Mouse (Mus musculus) stomach, embryonic 14.5 days (tissue): ENCODE measurements around the gene Vps16. TPM values are rescaled to one million over a fixed set of nuclear protein-coding genes. Genes with fewer than 3 reads are reported as not detected.

Experiments used
- ATAC-seq: fragments of 200-750 bp; cut with Nextera tagmentation; 2 replicates; pipeline ENCODE4 v1.8.0; 2017; ENCODE audit warnings: low read depth, moderate TSS enrichment; ENCODE audit not compliant: insufficient number of reproducible peaks, insufficient read depth, low FRiP score
- H3K27ac ChIP-seq: fragments of 300-500 bp; sonication (generic); 2 replicates; pipeline ENCODE4 v1.5.1; 2014; ENCODE audit warnings: mild to moderate bottlenecking, low read length, moderate library complexity, mixed read lengths
- H3K27me3 ChIP-seq: fragments of 300-500 bp; sonication (generic); 2 replicates; pipeline ENCODE4 v1.6.1; 2014; ENCODE audit warnings: low read length, control low read depth, mixed read lengths; ENCODE audit not compliant: control insufficient read depth, insufficient read depth
- H3K36me3 ChIP-seq: fragments of 300-500 bp; sonication (generic); 2 replicates; pipeline ENCODE4 v1.6.1; 2014; ENCODE audit warnings: mild to moderate bottlenecking, control low read depth, low read length, moderate library complexity, mixed read lengths; ENCODE audit not compliant: control insufficient read depth, insufficient read depth
- H3K4me1 ChIP-seq: fragments of 300-500 bp; sonication (generic); 2 replicates; pipeline ENCODE4 v1.6.1; 2014; ENCODE audit warnings: low read length, control low read depth, mixed read lengths; ENCODE audit not compliant: control insufficient read depth, insufficient read depth
- H3K4me2 ChIP-seq: fragments of 300-500 bp; sonication (generic); replicated peaks from 2 replicates; pipeline ENCODE4 v1.6.1; 2014; ENCODE audit warnings: low read depth, low read length, control low read depth
- H3K4me3 ChIP-seq: fragments of 300-500 bp; sonication (generic); 2 replicates; pipeline ENCODE4 v1.5.1; 2014; ENCODE audit warnings: low read depth, low read length, control low read depth
- H3K9ac ChIP-seq: fragments of 300-500 bp; sonication (generic); replicated peaks from 2 replicates; pipeline ENCODE4 v1.6.1; 2014; ENCODE audit warnings: low read depth, mild to moderate bottlenecking, control low read depth, low read length, moderate library complexity, mixed read lengths
- H3K9me3 ChIP-seq: fragments of 300-500 bp; sonication (generic); 2 replicates; pipeline ENCODE4 v1.6.1; 2016; ENCODE audit warnings: low read depth, low read length, control low read depth; ENCODE audit not compliant: control insufficient read depth
- WGBS: fragments of 180-500 bp; shearing (Covaris S2); extraction: QIAGEN DNeasy Blood & Tissue Kit; methylation state at CpG from one replicate; pipeline ENCODE4 v1.1.7; 2014; 5-methylcytosine and 5-hydroxymethylcytosine counted together
- polyA plus RNA-seq: library from polyadenylated mRNA; unstranded; fragments of >200 nt; fragmentation: Nextera tagmentation; extraction: Ambion mirVana; gene quantifications from 2 replicates; pipeline ENCODE4 v1.2.1, GENCODE M21; 2014

The Vps16 gene
- polyA plus RNA-seq, result 69.7 and 71.3 TPM in 2 replicates

- WGBS, result under 1% methylated on average over 58 of the region's 58 CpGs
- H3K9me3 ChIP-seq, result no peaks in the 10 kb centered on the region
- H3K9ac ChIP-seq, result peak within 1 kb of the TSS; percentile 67
- H3K36me3 ChIP-seq, result peaks cover 4% of the 10 kb centered on the region
- peak within 1 kb of the TSS; percentile 82 for H3K27ac ChIP-seq
- peak within 1 kb of the TSS; percentile 89 for H3K4me2 ChIP-seq
- ATAC-seq, result peak; percentile 90
- no peaks in the 10 kb centered on the region for H3K27me3 ChIP-seq
- H3K4me1 ChIP-seq, result peaks cover 17% of the 10 kb centered on the region; the same call in 1 of the 2 replicates
- peak within 1 kb of the TSS; percentile 67 for H3K4me3 ChIP-seq
Measured at GRCm38 (mm10) chr2:130424126-130424853, at the start of gene Vps16, which contains the start of gene Pced1a. Gene Vps16 (plus strand): TSS chr2:130424339. Gene Pced1a (minus strand): TSS chr2:130424701.

- no peak overlapping the region for H3K9ac ChIP-seq
- no peak overlapping the region for H3K4me2 ChIP-seq
- ATAC-seq, result no peak
- no peaks in the 10 kb centered on the region for H3K9me3 ChIP-seq
- no peak overlapping the region for H3K27ac ChIP-seq
- H3K4me1 ChIP-seq, result no peaks in the 10 kb centered on the region
- H3K4me3 ChIP-seq, result no peak overlapping the region
- WGBS, result 81% methylated on average over 4 of the region's 4 CpGs
- no peaks in the 10 kb centered on the region for H3K36me3 ChIP-seq
- H3K27me3 ChIP-seq, result no peaks in the 10 kb centered on the region
Measured at GRCm38 (mm10) chr2:130374951-130375350, 49.2 kb upstream of the Vps16 start.

GRCm38 (mm10) chr2:130383205-130383604 lies 40.9 kb upstream of the Vps16 start:
- H3K27me3 ChIP-seq, result no peaks in the 10 kb centered on the region
- no peak for ATAC-seq
- H3K4me2 ChIP-seq, result no peak overlapping the region
- H3K36me3 ChIP-seq, result no peaks in the 10 kb centered on the region
- WGBS, result 56% methylated on average over 3 of the region's 3 CpGs
- H3K27ac ChIP-seq, result no peak overlapping the region
- H3K4me1 ChIP-seq, result no peaks in the 10 kb centered on the region
- H3K9ac ChIP-seq, result no peak overlapping the region
- H3K4me3 ChIP-seq, result no peak overlapping the region
- H3K9me3 ChIP-seq, result no peaks in the 10 kb centered on the region

- H3K9ac ChIP-seq, result no peak overlapping the region
- H3K4me1 ChIP-seq, result no peaks in the 10 kb centered on the region
- no peaks in the 10 kb centered on the region for H3K36me3 ChIP-seq
- no peak for ATAC-seq
- 65% methylated on average over 6 of the region's 6 CpGs for WGBS
- no peak overlapping the region for H3K27ac ChIP-seq
- no peaks in the 10 kb centered on the region for H3K9me3 ChIP-seq
- no peak overlapping the region for H3K4me2 ChIP-seq
- no peaks in the 10 kb centered on the region for H3K27me3 ChIP-seq
- no peak overlapping the region for H3K4me3 ChIP-seq
Measured at GRCm38 (mm10) chr2:130383895-130384294, 40.2 kb upstream of the Vps16 start.

- Histone ChIP-seq H3K27ac (no peak overlapping the region), H3K4me1 (no peaks in the 10 kb centered on the region), H3K4me2 (no peak overlapping the region), H3K9me3 (no peaks in the 10 kb centered on the region), H3K4me3 (no peak overlapping the region), H3K27me3 (no peaks in the 10 kb centered on the region), H3K9ac (no peak overlapping the region), H3K36me3 (no peaks in the 10 kb centered on the region; the same call in 1 of the 2 replicates)
- no peak for ATAC-seq
- WGBS, result 68% methylated on average over 1 of the region's 1 CpGs
Measured at GRCm38 (mm10) chr2:130386212-130386611, 37.9 kb upstream of the Vps16 start.

GRCm38 (mm10) chr2:130388796-130389195 lies 35.3 kb upstream of the Vps16 start:
- WGBS, result 81% methylated on average over 2 of the region's 2 CpGs
- no peaks in the 10 kb centered on the region; the same call in 1 of the 2 replicates for H3K36me3 ChIP-seq
- ATAC-seq, result no peak
- H3K4me1 ChIP-seq, result no peaks in the 10 kb centered on the region
- H3K9ac ChIP-seq, result no peak overlapping the region
- no peak overlapping the region for H3K4me2 ChIP-seq
- no peaks in the 10 kb centered on the region for H3K9me3 ChIP-seq
- no peaks in the 10 kb centered on the region for H3K27me3 ChIP-seq
- H3K27ac ChIP-seq, result no peak overlapping the region
- H3K4me3 ChIP-seq, result no peak overlapping the region

- Histone ChIP-seq H3K36me3 (no peaks in the 10 kb centered on the region; the same call in 1 of the 2 replicates), H3K4me1 (no peaks in the 10 kb centered on the region; the same call in 1 of the 2 replicates), H3K4me2 (no peak overlapping the region), H3K27ac (no peak overlapping the region), H3K4me3 (no peak overlapping the region), H3K9ac (no peak overlapping the region), H3K9me3 (no peaks in the 10 kb centered on the region), H3K27me3 (no peaks in the 10 kb centered on the region)
- ATAC-seq, result no peak
- WGBS, result 77% methylated on average over 11 of the region's 11 CpGs
Measured at GRCm38 (mm10) chr2:130390993-130391625, 33.0 kb upstream of the Vps16 start.

- no peaks in the 10 kb centered on the region for H3K27me3 ChIP-seq
- no peak overlapping the region for H3K9ac ChIP-seq
- no peak for ATAC-seq
- no peak overlapping the region for H3K4me2 ChIP-seq
- no peak overlapping the region for H3K27ac ChIP-seq
- peaks cover 9% of the 10 kb centered on the region; the same call in 1 of the 2 replicates for H3K4me1 ChIP-seq
- no peak overlapping the region for H3K4me3 ChIP-seq
- WGBS, result 78% methylated on average over 3 of the region's 3 CpGs
- H3K36me3 ChIP-seq, result no peaks in the 10 kb centered on the region; the same call in 1 of the 2 replicates
- H3K9me3 ChIP-seq, result no peaks in the 10 kb centered on the region
Measured at GRCm38 (mm10) chr2:130392836-130393235, 31.3 kb upstream of the Vps16 start.
